Mouse (Mus musculus) erythroblast, embryonic 14.5 days (primary cell): ENCODE measurements around the gene Ube2e2.

Source experiments
- GATA1 ChIP-seq: IDR thresholded peaks from 2 replicates; pipeline ENCODE4 v1.6.1; 2012; ENCODE audit warnings: low read length, inconsistent platforms, mixed read lengths
- TAL1 ChIP-seq: IDR thresholded peaks from 3 replicates; pipeline ENCODE4 v1.6.1; 2012; ENCODE audit warnings: low read length, inconsistent platforms, mixed read lengths

DNA sequence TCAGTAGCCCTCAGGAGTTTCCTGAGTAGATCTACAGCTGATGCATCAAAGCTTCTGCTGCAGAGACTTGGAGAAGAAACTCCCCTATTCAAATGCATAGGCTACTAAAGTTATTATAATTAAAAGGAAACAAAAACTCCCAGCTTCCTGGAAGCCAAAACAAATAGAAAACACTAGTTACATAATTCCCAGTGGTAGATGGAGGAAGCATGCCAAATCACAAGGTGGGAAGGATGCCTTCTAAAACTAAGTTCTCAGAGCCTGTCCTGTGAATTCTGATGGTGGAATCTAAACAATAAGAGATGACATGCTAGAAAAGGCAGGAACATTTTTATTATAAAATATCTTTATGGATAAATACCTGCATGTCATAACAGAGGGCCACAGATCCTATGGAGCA, 67.3 kb downstream of the Ube2e2 start:
- TF ChIP-seq GATA1: no peak
- no peak for TF ChIP-seq TAL1
